Mouse (Mus musculus) brain, embryonic 18.5 days (tissue): ENCODE measurements around the gene Kif1a.

Source experiments
- DNase-seq: peaks from one replicate; pipeline ENCODE4 v3.0.0-alpha.2; 2012; ENCODE audit warnings: low read depth, low spot score

Kif1a gene

DNA sequence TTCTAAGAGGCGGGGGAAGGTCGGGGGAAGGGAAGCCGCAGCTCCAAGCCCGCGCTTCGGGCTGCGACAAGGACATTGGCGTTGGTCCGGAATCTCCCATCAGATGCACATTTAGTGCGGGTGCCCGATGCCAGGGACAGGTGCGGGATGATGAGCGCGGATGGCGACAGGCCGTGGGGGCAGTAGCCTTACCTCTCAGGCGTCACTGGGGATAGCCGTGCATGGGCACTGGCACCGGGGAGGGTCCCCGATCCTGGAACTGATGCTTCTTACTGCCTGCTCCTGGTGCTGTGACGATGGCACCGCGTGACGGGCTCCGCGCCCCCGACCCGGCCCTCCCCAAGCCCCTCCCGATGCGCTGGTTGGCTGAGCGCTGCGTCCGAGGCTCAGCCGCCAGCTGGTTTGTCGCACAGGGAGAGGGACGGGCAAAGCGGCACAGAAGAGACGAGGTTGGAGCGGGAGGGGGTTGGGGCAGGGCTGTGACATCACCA, at the start of gene Kif1a:
Gene Kif1a, minus strand, starts transcription at position 381 of the 491 bp plus-strand sequence.
- DNase-seq: peak; percentile 91

DNA sequence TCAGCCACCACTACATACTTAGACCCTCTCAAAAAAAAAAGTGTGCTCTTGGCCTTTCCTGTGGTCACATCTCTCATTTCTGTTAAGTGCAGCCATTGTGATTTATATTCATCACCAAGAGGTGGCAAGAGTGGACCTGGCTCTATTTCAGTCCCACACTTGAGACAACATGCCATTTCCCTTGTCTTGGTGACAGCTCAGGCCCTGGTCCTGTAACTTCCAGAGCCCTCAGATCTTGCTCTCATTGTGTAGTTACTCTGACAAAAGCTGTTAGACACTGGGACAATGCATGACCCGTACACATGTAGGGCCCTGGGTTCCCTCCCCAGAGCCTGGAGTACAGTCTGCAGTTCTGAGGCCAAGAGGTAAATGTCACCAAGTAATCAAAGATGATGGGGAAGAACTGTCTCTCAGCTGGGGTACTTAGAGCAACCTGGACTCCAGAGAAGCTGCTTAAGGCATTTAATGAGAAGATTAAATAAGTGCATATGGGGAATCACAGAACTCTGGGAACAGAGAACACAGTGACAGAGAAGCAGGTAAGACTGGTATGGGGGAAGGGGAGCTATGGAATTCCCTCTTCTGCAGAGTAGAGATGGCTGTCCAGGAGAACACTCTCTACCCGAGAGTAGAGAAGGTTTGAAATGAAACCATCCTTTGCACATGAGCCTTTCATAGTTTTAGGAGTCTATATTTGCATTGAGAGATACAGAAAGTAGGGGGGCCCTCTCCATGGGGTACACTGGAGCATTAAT, 49.3 kb upstream of the Kif1a start:
- no peak for DNase-seq

DNA sequence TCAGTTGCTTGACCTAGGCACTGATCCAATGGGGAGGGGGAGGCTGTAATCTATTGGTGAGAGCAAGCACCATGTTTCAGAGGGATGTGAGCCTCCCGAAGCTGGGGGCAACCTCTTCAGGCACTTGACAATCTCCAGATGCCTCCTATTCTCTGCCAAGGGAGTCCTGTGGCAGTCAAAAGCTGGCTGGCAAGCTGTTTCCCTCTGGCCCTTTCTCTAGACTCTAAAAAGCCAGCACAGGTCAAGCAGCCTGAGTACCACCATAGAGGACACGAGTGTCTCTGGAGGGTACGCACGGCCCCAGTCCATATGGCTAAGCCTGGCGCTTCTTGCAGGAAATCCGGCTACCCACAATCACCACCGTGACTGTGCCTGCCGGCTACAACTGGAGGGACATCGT, 42.4 kb upstream of the Kif1a start:
- no peak for DNase-seq

- DNase-seq: no peak
Measured at GRCm38 (mm10) chr1:93142871-93143270, 41.1 kb upstream of the Kif1a start.

GRCm38 (mm10) chr1:93139713-93140112, 38.0 kb upstream of the Kif1a start:
- DNase-seq: no peak

DNA sequence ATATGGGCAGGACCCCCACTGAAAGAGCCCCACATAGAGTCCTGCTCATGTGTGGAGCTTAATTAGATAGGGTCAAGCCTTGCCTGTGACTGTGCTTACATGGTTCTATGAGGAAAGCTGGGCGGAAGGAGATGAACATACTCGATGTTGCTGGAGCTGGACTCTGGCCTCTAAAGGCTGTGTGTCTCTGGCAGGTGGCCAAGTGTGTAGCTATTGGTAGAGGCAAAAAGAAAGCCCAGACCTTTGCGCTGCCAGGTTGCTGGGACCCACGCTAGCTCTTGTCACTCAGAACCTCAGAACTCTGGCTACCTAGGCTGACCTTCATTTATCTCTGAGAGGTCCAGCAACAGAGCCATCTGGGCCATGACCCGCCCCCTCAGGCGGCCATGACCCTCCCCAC, 36.8 kb upstream of the Kif1a start:
- no peak for DNase-seq

- DNase-seq: no peak
Measured at GRCm38 (mm10) chr1:93135036-93135526, 33.3 kb upstream of the Kif1a start, which contains the start of gene Agxt. Agxt (plus strand) TSS chr1:93135240.

DNA sequence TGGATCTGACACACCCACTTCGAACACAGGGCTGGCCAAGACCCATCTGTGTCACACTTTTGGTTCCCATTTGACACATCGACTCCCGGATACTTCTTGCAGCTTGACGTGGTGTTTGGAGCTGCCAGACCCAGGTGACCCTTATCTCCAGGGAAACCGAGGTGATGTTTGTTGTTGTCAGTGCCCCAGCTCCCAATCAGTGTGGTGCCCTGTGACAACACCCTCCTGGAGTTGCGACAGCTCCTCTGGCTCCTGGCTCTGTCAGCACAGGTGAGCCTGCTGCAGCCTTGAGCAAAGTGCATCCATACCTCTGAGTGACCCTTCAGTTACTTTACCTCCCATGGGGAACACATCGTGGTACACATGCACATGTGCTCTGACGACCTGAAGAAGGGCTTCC, 30.9 kb upstream of the Kif1a start:
- DNase-seq: no peak

DNA sequence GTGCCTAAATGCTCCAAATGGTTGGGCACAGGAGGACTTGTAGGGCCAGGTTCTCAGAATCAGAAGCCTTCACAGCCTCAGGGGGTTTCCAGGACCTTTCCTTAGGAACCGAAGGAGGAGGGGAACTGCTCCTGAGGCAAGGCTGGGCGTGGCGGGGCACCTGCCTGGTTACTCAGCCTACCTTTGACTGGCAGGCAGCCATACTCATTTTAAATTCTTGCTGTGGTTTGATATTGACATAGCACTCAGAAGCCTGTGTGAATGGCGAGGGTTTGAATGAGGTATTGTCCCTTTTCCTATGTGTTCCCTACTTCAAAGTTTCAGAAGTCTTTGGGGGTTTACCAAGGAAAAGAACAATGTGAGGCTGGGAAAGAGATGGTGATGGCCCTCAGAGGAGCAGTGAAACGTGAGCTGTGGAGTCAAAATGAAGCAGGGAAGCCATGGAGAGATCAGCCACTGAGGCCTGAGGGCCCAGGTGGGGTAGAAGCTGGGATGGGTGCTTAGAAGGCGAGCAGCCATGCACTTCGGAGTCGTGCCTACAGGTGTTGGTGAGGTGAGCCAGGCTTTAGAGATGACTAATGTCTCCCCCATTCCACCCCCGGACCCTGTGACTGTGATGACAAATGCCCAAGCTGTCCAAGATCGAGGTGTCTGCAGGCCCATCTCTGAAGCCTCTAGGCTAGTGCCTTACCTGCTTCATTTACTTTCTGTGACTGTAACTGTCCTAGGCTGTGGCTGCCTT, 28.7 kb upstream of the Kif1a start:
- no peak for DNase-seq

- DNase-seq: no peak
Measured at GRCm38 (mm10) chr1:93128710-93129349, 27.1 kb upstream of the Kif1a start.

DNA sequence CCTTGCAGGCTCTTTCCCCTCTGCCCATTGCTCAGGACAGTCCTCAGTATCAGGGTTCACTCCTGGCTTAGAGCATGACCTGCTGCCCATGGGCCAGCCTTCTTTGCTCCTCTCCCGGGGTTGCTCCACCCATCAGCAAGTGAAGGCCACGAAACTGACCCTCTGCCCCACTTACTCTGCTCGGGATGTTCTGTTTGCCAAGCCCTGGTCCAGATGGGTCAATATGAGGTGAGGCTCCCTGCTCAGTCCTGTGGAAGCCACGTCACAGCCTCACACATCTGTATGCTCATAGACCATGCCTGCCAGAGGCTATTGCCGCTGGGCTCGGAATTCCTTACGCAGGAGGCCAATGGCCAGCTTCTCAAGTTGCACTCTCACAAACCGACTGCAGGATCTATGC, 26.5 kb upstream of the Kif1a start:
- DNase-seq: no peak

DNA sequence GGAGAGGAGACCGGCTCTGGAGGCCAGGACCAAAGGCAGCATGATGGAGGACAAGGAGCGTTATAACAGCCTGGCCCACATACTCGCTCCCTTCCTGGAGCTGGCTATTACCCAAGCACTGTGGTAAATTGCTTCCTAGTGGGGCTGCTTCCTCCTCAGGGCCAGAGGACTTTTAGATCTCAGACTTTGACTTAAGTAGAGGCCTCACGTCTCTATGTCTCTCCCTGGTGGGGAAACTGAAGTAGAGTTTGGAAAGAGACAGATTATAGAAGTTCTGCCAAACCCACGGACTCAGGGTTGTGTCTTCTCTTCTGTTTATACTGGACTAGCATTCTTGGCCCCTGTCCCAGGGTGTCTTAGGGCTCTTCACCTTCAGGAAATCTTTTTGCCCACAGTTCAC, 23.5 kb upstream of the Kif1a start:
- no peak for DNase-seq

DNA sequence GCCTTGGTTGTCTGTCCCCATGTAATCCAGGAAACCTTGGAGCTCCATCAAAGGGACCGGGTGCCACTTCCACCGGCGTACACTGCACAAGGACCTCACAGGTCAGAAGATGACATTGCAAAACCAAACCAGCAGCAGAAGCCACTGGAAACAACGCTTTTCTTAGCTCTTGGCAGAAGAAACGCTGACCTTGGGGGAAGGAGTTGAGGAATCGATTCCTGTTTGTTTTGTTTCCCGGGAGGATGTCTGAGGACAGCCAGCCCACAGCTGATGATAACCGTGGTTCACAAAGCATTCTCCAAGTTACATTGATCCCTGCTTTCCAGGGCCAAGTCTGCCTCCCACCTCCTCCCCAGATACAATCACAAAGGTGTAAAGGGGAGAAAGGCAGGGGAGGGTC, 22.3 kb upstream of the Kif1a start:
- no peak for DNase-seq

DNA sequence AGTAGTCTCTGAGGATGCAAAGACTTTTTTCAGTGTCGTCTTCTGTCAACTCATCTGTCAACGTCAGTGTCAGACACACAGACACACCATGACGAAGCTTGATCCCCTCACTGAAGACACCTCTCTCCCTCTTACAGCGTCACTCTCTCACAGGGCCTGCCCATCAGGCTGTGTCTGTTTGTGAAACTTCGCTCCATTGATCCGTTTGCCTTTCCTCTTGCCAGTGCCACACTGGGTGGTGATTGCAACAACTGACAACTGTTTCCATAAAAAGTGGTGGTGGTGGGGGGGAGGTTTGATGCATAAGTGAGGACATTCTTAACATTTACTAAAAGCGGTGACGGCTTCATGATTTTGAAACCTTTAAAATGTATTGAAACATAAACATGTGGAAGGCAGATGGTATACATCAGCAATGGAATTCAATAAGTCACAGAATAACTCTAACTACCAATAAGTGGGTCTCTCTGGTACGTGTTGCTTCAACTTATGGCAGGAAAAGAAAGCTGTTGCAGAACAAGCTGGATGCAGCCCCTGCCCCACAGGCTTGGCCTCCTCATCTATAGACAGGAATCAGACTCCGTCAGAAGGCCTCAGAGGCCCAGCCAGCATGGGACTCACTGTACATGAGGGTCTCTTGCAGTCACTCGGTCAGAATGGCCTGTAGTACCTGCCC, 21.6 kb upstream of the Kif1a start:
- DNase-seq: no peak

DNA sequence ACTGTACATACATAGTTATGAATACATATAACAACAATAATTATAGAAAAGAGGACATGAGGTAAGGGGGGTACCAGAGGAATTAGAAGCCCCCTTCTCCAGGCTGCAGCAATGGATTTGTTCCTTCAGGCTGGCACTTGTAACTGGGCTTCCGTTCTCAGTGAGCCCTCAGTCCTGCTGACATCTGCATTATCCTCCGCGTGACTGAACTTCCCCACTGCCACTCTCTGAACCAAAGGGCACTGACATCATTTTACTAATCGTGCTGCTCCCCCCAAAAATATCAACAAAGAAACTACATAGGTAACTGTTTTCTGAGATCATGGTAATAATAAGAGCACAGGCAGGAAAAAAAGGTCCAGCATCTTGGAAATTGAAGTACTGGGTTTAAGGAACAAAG, 17.1 kb upstream of the Kif1a start:
- DNase-seq: no peak

DNA sequence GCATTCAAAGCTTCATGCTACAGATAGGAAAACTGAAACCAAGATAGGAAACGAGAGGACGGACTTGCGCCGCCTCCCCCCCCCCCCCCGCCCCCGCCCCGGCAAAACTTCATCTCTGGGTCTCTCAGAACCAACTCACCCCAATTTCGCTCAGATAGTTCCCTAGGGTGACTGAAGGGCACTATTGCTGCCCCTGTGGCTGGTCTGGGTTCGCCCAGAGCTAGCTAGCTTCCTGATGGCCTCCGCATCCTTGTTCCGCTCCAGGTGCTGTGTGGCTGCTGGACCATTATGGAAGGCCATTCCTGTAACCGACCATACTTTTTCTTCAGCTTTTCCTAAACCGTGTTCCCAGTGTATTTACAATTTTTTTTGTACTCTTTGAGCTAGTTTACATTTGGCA, 13.7 kb upstream of the Kif1a start:
- no peak for DNase-seq

DNA sequence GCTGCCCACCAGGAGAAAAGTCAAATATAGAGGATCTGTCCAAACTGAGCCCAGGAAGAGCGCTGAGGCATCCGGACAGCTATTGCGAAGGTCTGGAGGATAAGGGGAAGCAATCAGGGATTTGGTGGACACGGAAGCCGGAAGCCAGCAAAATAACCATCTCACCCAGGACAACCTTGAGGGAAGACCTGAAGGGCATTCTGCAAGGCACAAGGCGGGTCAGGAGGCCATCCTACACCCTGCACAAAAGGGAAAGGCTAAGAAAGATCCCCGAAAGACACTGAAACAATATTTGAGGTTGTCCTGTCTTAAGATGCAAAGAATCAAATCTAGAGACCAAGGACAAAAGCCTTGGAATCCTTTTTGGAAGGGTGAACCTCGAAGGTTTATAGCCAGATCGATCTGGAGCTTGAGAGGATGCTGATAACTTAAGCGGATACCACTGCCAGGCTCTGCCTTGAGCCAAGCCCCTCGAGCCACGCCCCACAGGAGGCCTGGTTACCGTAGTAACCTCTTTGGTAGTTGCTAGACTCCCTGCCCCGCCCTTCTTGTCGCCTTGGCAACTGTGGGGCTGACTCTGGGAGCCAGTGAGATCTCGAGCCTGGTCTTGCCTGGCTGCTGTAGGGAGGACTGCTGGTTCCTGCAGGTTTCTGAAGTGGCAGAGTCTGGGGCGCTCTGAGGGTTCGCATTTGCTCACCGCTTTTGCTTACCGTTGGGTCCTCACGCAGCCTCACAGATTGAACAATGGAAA, 13.1 kb upstream of the Kif1a start:
- DNase-seq: peak; percentile 89

- DNase-seq: no peak
Measured at GRCm38 (mm10) chr1:93102700-93103099, 949 bp upstream of the Kif1a start.

GRCm38 (mm10) chr1:93100576-93101491, 917 bp downstream of the Kif1a start:
- peak; percentile 45 for DNase-seq

DNA sequence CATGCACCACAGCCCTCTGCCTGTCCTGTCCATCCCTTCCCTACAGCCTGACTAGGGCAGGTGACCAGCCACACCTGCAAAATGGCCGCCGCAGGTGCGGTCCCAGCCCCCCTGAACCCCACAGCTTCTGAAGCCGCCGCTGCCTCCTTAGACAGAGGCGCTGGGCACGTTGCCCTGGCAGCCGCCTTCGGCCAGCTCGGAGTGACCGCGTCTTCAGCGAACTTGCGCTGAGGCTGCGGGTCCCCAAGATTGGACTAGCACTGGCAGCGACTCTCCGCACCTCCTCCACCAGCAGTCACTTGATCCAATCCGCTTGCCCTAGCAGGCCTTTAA, 1.5 kb downstream of the Kif1a start:
- no peak for DNase-seq
